Mouse (Mus musculus): ENCODE measurements at regions not wholly inside any gene's neighbourhood (a gene's known extent, or its start where the extent isn't known, plus 50 kb on each side); places are given as distances from the start of the nearest gene placed in this dataset.

- ATAC-seq (ENCODE audit: low read depth): no peak
- H3K36me3 ChIP-seq: no peaks in the 10 kb centered on the region
- H3K4me3 ChIP-seq: no peak overlapping the region
- H3K4me2 ChIP-seq: no peak overlapping the region
- H3K4me1 ChIP-seq (replicated peaks): no peaks in the 10 kb centered on the region
- no peak overlapping the region for H3K27ac ChIP-seq (replicated peaks)
- H3K9me3 ChIP-seq: no peaks in the 10 kb centered on the region
- 89% methylated on average over 7 of the region's 7 CpGs for WGBS
- H3K27me3 ChIP-seq: no peaks in the 10 kb centered on the region
- H3K9ac ChIP-seq: no peak overlapping the region
Observed at GRCm38 (mm10) chr12:54276978-54277537, 73.4 kb upstream of the Egln3 start.

DNA sequence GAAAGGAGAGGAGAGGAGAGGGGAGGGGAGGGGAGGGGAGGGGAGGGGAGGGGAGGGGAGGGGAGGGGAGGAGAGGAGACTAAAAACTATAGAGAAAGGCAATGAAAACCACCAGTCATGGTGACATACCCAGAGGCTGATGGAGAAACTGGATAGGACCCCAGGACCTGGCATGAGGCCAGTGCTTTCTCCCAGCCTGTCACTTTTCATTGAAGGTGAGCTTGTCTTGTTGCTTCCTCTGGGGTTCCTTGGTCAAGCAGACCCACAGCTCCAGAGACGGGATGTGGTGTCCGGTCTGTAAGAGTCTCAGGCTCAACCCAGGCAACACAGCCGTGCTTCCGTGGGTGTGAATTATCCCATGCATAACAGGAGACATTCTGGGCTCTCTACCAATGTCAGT is 69.8 kb upstream of the Egln3 start:
- Histone ChIP-seq H3K27ac (replicated peaks) (no peak overlapping the region), H3K4me1 (replicated peaks) (no peaks in the 10 kb centered on the region), H3K9me3 (no peaks in the 10 kb centered on the region), H3K4me2 (no peak overlapping the region), H3K27me3 (no peaks in the 10 kb centered on the region), H3K9ac (no peak overlapping the region), H3K36me3 (no peaks in the 10 kb centered on the region), H3K4me3 (no peak overlapping the region)
- no peak for ATAC-seq (ENCODE audit: low read depth)
- 96% methylated on average over 4 of the region's 4 CpGs for WGBS

DNA sequence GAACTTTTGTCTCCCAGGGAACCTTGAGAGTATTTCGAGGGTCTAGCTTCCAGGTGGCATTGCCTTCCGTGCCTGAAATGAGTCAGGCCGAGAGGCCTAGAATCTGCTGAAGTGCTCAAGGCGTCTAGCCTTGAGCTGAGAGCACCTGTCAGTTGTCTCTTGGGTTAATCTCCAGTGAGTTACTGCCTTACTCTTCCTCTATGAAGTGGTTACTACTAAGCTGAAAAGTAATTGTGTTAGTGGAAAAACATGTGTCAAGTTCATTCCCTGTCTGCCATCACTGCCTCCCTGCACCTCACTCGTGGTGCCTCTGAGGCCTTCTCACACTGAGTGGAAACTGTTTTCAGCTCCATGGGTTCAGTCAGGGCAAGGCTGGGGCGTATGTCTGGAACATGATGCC is 69.0 kb upstream of the Egln3 start:
- 86% methylated on average over 6 of the region's 6 CpGs for WGBS
- H3K4me2 ChIP-seq: no peak overlapping the region
- ATAC-seq (ENCODE audit: low read depth): no peak
- H3K9me3 ChIP-seq: no peaks in the 10 kb centered on the region
- H3K27ac ChIP-seq (replicated peaks): no peak overlapping the region
- no peaks in the 10 kb centered on the region for H3K27me3 ChIP-seq
- no peaks in the 10 kb centered on the region for H3K36me3 ChIP-seq
- no peak overlapping the region for H3K4me3 ChIP-seq
- no peaks in the 10 kb centered on the region for H3K4me1 ChIP-seq (replicated peaks)
- no peak overlapping the region for H3K9ac ChIP-seq

GRCm38 (mm10) chr12:54272226-54272625 is 68.6 kb upstream of the Egln3 start:
- Histone ChIP-seq H3K36me3 (no peaks in the 10 kb centered on the region), H3K4me1 (replicated peaks) (no peaks in the 10 kb centered on the region), H3K9ac (no peak overlapping the region), H3K27me3 (no peaks in the 10 kb centered on the region), H3K4me3 (no peak overlapping the region), H3K4me2 (no peak overlapping the region), H3K9me3 (no peaks in the 10 kb centered on the region), H3K27ac (replicated peaks) (no peak overlapping the region)
- WGBS: 68% methylated on average over 2 of the region's 2 CpGs
- ATAC-seq (ENCODE audit: low read depth): no peak

GRCm38 (mm10) chr12:54265852-54266251 is 62.2 kb upstream of the Egln3 start:
- H3K9ac ChIP-seq: no peak overlapping the region

GRCm38 (mm10) chr12:54264893-54265835 is 61.5 kb upstream of the Egln3 start:
- Histone ChIP-seq H3K27ac (replicated peaks) (no peak overlapping the region), H3K27me3 (no peaks in the 10 kb centered on the region), H3K9me3 (no peaks in the 10 kb centered on the region), H3K4me2 (no peak overlapping the region), H3K4me3 (no peak overlapping the region), H3K36me3 (no peaks in the 10 kb centered on the region), H3K4me1 (replicated peaks) (peaks cover 16% of the 10 kb centered on the region; the same call in 1 of the 2 replicates), H3K9ac (no peak overlapping the region)
- ATAC-seq (ENCODE audit: low read depth): no peak; the same call in 1 of the 2 replicates
- 59% methylated on average over 14 of the region's 14 CpGs for WGBS

More at GRCm38 (mm10) chr12:54265852-54266251, 62.2 kb upstream of the Egln3 start:
- H3K4me1 ChIP-seq (replicated peaks): peaks cover 16% of the 10 kb centered on the region; the same call in 1 of the 2 replicates
- no peaks in the 10 kb centered on the region for H3K27me3 ChIP-seq
- WGBS: 89% methylated on average over 3 of the region's 3 CpGs
- H3K4me2 ChIP-seq: no peak overlapping the region
- no peak for ATAC-seq (ENCODE audit: low read depth)
- H3K4me3 ChIP-seq: no peak overlapping the region
- no peak overlapping the region for H3K27ac ChIP-seq (replicated peaks)
- H3K36me3 ChIP-seq: no peaks in the 10 kb centered on the region
- no peaks in the 10 kb centered on the region for H3K9me3 ChIP-seq

DNA sequence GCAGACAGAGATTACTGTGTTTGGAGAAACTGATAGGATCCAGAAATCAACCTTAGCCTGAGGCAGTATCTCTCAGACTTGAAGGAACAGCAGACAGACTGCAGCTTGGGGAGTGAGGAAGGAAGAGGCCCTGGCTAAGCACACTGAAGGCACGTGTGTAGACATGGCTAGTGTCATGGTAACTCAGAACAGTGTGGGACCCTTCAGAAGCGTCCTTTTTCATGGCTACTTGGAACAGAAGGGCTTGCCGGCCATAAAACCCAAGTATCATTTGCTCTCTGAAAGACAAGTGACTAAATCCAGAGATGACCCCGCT is 60.7 kb upstream of the Egln3 start:
- 0 out of 2 replicates have a peak, but pooled peaks have one; percentile 53 for ATAC-seq (ENCODE audit: low read depth)
- H3K9me3 ChIP-seq: no peaks in the 10 kb centered on the region
- no peak overlapping the region for H3K27ac ChIP-seq (replicated peaks)
- peaks cover 16% of the 10 kb centered on the region; the same call in 1 of the 2 replicates for H3K4me1 ChIP-seq (replicated peaks)
- H3K9ac ChIP-seq: no peak overlapping the region
- no peak overlapping the region for H3K4me3 ChIP-seq
- H3K4me2 ChIP-seq: no peak overlapping the region
- no peaks in the 10 kb centered on the region for H3K27me3 ChIP-seq
- no peaks in the 10 kb centered on the region for H3K36me3 ChIP-seq
- 49% methylated on average over 4 of the region's 4 CpGs for WGBS

- H3K27me3 ChIP-seq: no peaks in the 10 kb centered on the region; the same call in 1 of the 2 replicates
- H3K4me2 ChIP-seq: no peak overlapping the region
- no peak overlapping the region for H3K4me3 ChIP-seq
- no peaks in the 10 kb centered on the region for H3K9me3 ChIP-seq
- no peaks in the 10 kb centered on the region for H3K36me3 ChIP-seq
- peaks cover 16% of the 10 kb centered on the region; the same call in 1 of the 2 replicates for H3K4me1 ChIP-seq (replicated peaks)
- no peak for ATAC-seq (ENCODE audit: low read depth)
- H3K9ac ChIP-seq: no peak overlapping the region
- WGBS: 76% methylated on average over 13 of the region's 13 CpGs
- no peak overlapping the region for H3K27ac ChIP-seq (replicated peaks)
Observed at GRCm38 (mm10) chr12:54263733-54264417, 60.2 kb upstream of the Egln3 start.

- no peaks in the 10 kb centered on the region for H3K36me3 ChIP-seq
- no peaks in the 10 kb centered on the region; the same call in 1 of the 2 replicates for H3K27me3 ChIP-seq
- H3K27ac ChIP-seq (replicated peaks): no peak overlapping the region
- no peak overlapping the region for H3K4me3 ChIP-seq
- H3K4me2 ChIP-seq: no peak overlapping the region
- peaks cover 16% of the 10 kb centered on the region; the same call in 1 of the 2 replicates for H3K4me1 ChIP-seq (replicated peaks)
- H3K9ac ChIP-seq: no peak overlapping the region
- H3K9me3 ChIP-seq: no peaks in the 10 kb centered on the region
- ATAC-seq (ENCODE audit: low read depth): no peak
- WGBS: 81% methylated on average over 11 of the region's 11 CpGs
Observed at GRCm38 (mm10) chr12:54262236-54263005, 58.8 kb upstream of the Egln3 start.

DNA sequence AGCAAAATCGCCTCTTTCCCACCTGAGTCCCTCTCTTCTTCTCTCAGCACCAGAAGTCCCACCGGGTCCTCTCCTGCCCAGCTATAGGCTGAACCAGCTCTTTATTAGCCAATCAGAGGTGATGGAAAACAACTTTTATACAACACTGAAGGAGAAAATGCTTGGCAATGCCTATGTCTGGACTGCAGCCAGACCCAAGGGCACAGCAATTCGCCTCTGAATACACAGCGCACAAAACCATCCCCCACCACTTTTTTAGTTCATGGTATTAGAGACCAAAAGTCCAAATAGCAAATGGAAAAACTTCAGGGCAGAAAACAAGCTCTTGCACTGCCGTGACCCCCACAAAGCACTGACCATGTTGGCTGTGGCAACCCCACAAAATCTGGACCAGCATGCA is 57.8 kb upstream of the Egln3 start:
- 81% methylated on average over 5 of the region's 5 CpGs for WGBS
- Histone ChIP-seq H3K36me3 (no peaks in the 10 kb centered on the region), H3K9ac (no peak overlapping the region), H3K9me3 (no peaks in the 10 kb centered on the region), H3K27ac (replicated peaks) (no peak overlapping the region), H3K4me3 (no peak overlapping the region), H3K27me3 (no peaks in the 10 kb centered on the region; the same call in 1 of the 2 replicates), H3K4me1 (replicated peaks) (peaks cover 16% of the 10 kb centered on the region; the same call in 1 of the 2 replicates), H3K4me2 (no peak overlapping the region)
- ATAC-seq (ENCODE audit: low read depth): no peak

DNA sequence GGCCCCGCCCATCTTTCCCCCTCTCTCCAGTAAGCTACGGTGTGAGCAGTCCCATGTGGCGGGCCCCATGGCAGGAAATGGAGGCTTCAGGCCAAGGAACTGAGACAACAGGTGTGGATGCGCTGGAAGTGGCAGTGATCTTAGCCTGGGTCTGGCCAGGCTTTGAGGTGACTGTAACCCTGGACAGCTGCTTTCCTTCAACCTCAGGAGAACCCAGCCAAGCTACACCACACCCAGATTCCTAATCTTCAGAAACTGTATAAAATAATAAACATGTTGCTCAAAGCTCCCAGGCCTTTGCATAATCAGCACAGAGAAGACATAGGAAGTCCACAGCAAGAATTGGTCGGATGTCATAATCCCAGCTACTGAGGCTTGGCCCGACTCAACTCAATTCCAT is 56.8 kb upstream of the Egln3 start:
- no peak for ATAC-seq (ENCODE audit: low read depth)
- 85% methylated on average over 6 of the region's 6 CpGs for WGBS

More for the DNA sequence above, 56.8 kb upstream of the Egln3 start:
- Histone ChIP-seq H3K27me3 (no peaks in the 10 kb centered on the region; the same call in 1 of the 2 replicates), H3K4me2 (no peak overlapping the region), H3K9me3 (no peaks in the 10 kb centered on the region), H3K9ac (no peak overlapping the region), H3K4me1 (replicated peaks) (peaks cover 15% of the 10 kb centered on the region; the same call in 1 of the 2 replicates), H3K27ac (replicated peaks) (no peak overlapping the region), H3K36me3 (no peaks in the 10 kb centered on the region), H3K4me3 (no peak overlapping the region)
